Mouse (Mus musculus) liver, adult 2 months (tissue): ENCODE results near the gene Clec9a.

Experiments used
- CTCF ChIP-seq: fragments of 200-500 bp; IDR thresholded peaks from 2 replicates; pipeline ENCODE4 v1.5.1; 2011; ENCODE audit warnings: low read depth, low read length, control low read depth
- POLR2A ChIP-seq: fragments of 200-500 bp; IDR thresholded peaks from 2 replicates; pipeline ENCODE4 v1.6.1; 2011; ENCODE audit warnings: low read length, control low read depth; ENCODE audit not compliant: insufficient read depth; ENCODE audit errors: extremely low read depth

GRCm38 (mm10) chr6:129425217-129425616, 16.6 kb downstream of the Clec9a start:
- TF ChIP-seq CTCF (no peak), POLR2A (no peak)
